Mouse (Mus musculus): ENCODE measurements at regions not wholly inside any gene's neighbourhood (a gene's known extent, or its start where the extent isn't known, plus 50 kb on each side); places are given as distances from the start of the nearest gene placed in this dataset.

GRCm38 (mm10) chr1:90505599-90505998, 97.2 kb upstream of the Cops8 start:
- DNase-seq: no peak
- intact Hi-C loops (cut with DNase I): no loop called here
- Histone ChIP-seq H3K4me1 (ENCODE audit: control insufficient read depth, insufficient read depth, low read length) (peaks cover 10% of the 10 kb centered on the region), H3K27me3 (ENCODE audit: control insufficient read depth, insufficient read depth, low read length) (no peaks in the 10 kb centered on the region), H3K79me2 (replicated peaks; ENCODE audit: control insufficient read depth, insufficient read depth, low read length) (no peaks in the 10 kb centered on the region), H3K36me3 (ENCODE audit: control insufficient read depth, insufficient read depth, low read length) (no peaks in the 10 kb centered on the region), H3K4me3 (no peak overlapping the region), H3K9ac (ENCODE audit: low read depth, low read length) (no peak overlapping the region), H3K27ac (no peak overlapping the region; the same call in 1 of the 2 replicates)
- WGBS: 67% methylated on average over 3 of the region's 3 CpGs
- no peak for TF ChIP-seq POLR2A (IDR thresholded peaks at IDR 0.05; ENCODE audit: insufficient read depth, low read depth, low read length)
- no peak for TF ChIP-seq CTCF (IDR thresholded peaks at IDR 0.05)
- TF ChIP-seq EP300 (IDR thresholded peaks at IDR 0.05; ENCODE audit: insufficient read depth, low read depth, low read length): no peak

GRCm38 (mm10) chr1:90506582-90506981, 96.2 kb upstream of the Cops8 start:
- WGBS: 90% methylated on average over 9 of the region's 9 CpGs
- Histone ChIP-seq H3K27me3 (ENCODE audit: control insufficient read depth, insufficient read depth, low read length) (no peaks in the 10 kb centered on the region), H3K4me1 (ENCODE audit: control insufficient read depth, insufficient read depth, low read length) (peaks cover 10% of the 10 kb centered on the region), H3K36me3 (ENCODE audit: control insufficient read depth, insufficient read depth, low read length) (no peaks in the 10 kb centered on the region), H3K79me2 (replicated peaks; ENCODE audit: control insufficient read depth, insufficient read depth, low read length) (no peaks in the 10 kb centered on the region), H3K27ac (no peak overlapping the region), H3K4me3 (no peak overlapping the region), H3K9ac (ENCODE audit: low read depth, low read length) (no peak overlapping the region)
- TF ChIP-seq EP300 (IDR thresholded peaks at IDR 0.05; ENCODE audit: insufficient read depth, low read depth, low read length): no peak
- no peak for DNase-seq
- intact Hi-C loops (cut with DNase I): no loop called here

- intact Hi-C loops (cut with DNase I): no loop called here
- peak in 1 of 2 experiments; percentile 37 for DNase-seq
- H3K79me2 ChIP-seq (replicated peaks; ENCODE audit: control insufficient read depth, insufficient read depth, low read length): no peaks in the 10 kb centered on the region
- WGBS: 70% methylated on average over 7 of the region's 7 CpGs
- H3K4me1 ChIP-seq (ENCODE audit: control insufficient read depth, insufficient read depth, low read length): peaks cover 3% of the 10 kb centered on the region
- peak overlapping the region; percentile 47 for H3K27ac ChIP-seq
- H3K9ac ChIP-seq (ENCODE audit: low read depth, low read length): no peak overlapping the region
- no peak overlapping the region for H3K4me3 ChIP-seq
- H3K36me3 ChIP-seq (ENCODE audit: control insufficient read depth, insufficient read depth, low read length): no peaks in the 10 kb centered on the region
- no peak for TF ChIP-seq POLR2A (IDR thresholded peaks at IDR 0.05; ENCODE audit: insufficient read depth, low read depth, low read length)
- TF ChIP-seq CTCF (IDR thresholded peaks at IDR 0.05): no peak
- TF ChIP-seq EP300 (IDR thresholded peaks at IDR 0.05; ENCODE audit: insufficient read depth, low read depth, low read length): no peak
- H3K27me3 ChIP-seq (ENCODE audit: control insufficient read depth, insufficient read depth, low read length): no peaks in the 10 kb centered on the region
Observed at GRCm38 (mm10) chr1:90509371-90509770, 93.4 kb upstream of the Cops8 start.

- H3K79me2 ChIP-seq (replicated peaks; ENCODE audit: control insufficient read depth, insufficient read depth, low read length): no peaks in the 10 kb centered on the region
- DNase-seq: no peak
- no peak for TF ChIP-seq POLR2A (IDR thresholded peaks at IDR 0.05; ENCODE audit: insufficient read depth, low read depth, low read length)
- no peak overlapping the region for H3K9ac ChIP-seq (ENCODE audit: low read depth, low read length)
- no peaks in the 10 kb centered on the region; the same call in 1 of the 2 replicates for H3K4me1 ChIP-seq (ENCODE audit: control insufficient read depth, insufficient read depth, low read length)
- H3K27ac ChIP-seq: no peak overlapping the region
- H3K4me3 ChIP-seq: no peak overlapping the region
- WGBS: 75% methylated on average over 4 of the region's 4 CpGs
- intact Hi-C loops (cut with DNase I): no loop called here
- H3K36me3 ChIP-seq (ENCODE audit: control insufficient read depth, insufficient read depth, low read length): no peaks in the 10 kb centered on the region
- H3K27me3 ChIP-seq (ENCODE audit: control insufficient read depth, insufficient read depth, low read length): no peaks in the 10 kb centered on the region
Observed at GRCm38 (mm10) chr1:90513442-90514070, 89.2 kb upstream of the Cops8 start.

GRCm38 (mm10) chr1:90514176-90514575, 88.6 kb upstream of the Cops8 start:
- Histone ChIP-seq H3K4me1 (ENCODE audit: control insufficient read depth, insufficient read depth, low read length) (no peaks in the 10 kb centered on the region; the same call in 1 of the 2 replicates), H3K27me3 (ENCODE audit: control insufficient read depth, insufficient read depth, low read length) (no peaks in the 10 kb centered on the region), H3K36me3 (ENCODE audit: control insufficient read depth, insufficient read depth, low read length) (no peaks in the 10 kb centered on the region), H3K9ac (ENCODE audit: low read depth, low read length) (no peak overlapping the region), H3K4me3 (no peak overlapping the region), H3K27ac (no peak overlapping the region), H3K79me2 (replicated peaks; ENCODE audit: control insufficient read depth, insufficient read depth, low read length) (no peaks in the 10 kb centered on the region)
- DNase-seq: no peak
- TF ChIP-seq EP300 (IDR thresholded peaks at IDR 0.05; ENCODE audit: insufficient read depth, low read depth, low read length) (no peak), CTCF (IDR thresholded peaks at IDR 0.05) (no peak), POLR2A (IDR thresholded peaks at IDR 0.05; ENCODE audit: insufficient read depth, low read depth, low read length) (no peak)
- intact Hi-C loops (cut with DNase I): no loop called here
- WGBS: 83% methylated on average over 7 of the region's 7 CpGs

- intact Hi-C loops (cut with DNase I): no loop called here
- Histone ChIP-seq H3K9ac (ENCODE audit: low read depth, low read length) (no peak overlapping the region), H3K36me3 (ENCODE audit: control insufficient read depth, insufficient read depth, low read length) (no peaks in the 10 kb centered on the region), H3K27ac (peak overlapping the region; percentile 28; the same call in 1 of the 2 replicates), H3K4me1 (ENCODE audit: control insufficient read depth, insufficient read depth, low read length) (peaks cover 2% of the 10 kb centered on the region), H3K27me3 (ENCODE audit: control insufficient read depth, insufficient read depth, low read length) (no peaks in the 10 kb centered on the region), H3K4me3 (no peak overlapping the region), H3K79me2 (replicated peaks; ENCODE audit: control insufficient read depth, insufficient read depth, low read length) (no peaks in the 10 kb centered on the region)
- WGBS: 50% methylated on average over 9 of the region's 9 CpGs
- TF ChIP-seq CTCF (IDR thresholded peaks at IDR 0.05) (no peak), POLR2A (IDR thresholded peaks at IDR 0.05; ENCODE audit: insufficient read depth, low read depth, low read length) (no peak), EP300 (IDR thresholded peaks at IDR 0.05; ENCODE audit: insufficient read depth, low read depth, low read length) (no peak)
- no peak for DNase-seq
Observed at GRCm38 (mm10) chr1:90518584-90519265, 84.1 kb upstream of the Cops8 start.

Measured in heart, adult 2 months (tissue).